Mouse (Mus musculus) forebrain, embryonic 11.5 days (tissue): Measurements from ENCODE around the gene Nrxn3. TPM values are rescaled to one million over a fixed set of nuclear protein-coding genes. Genes with fewer than 3 reads are reported as not detected.

Experiments used
- ATAC-seq: fragments of 200-750 bp; cut with Nextera tagmentation; replicated peaks from 2 replicates; pipeline ENCODE4 v1.8.0; 2017; ENCODE audit warnings: moderate TSS enrichment; ENCODE audit not compliant: low FRiP score
- DNase-seq: peaks from one replicate; pipeline ENCODE4 v3.0.0-alpha.2; 2017; ENCODE audit warnings: low spot score
- H3K27ac ChIP-seq: fragments of 300-500 bp; sonication (generic); 2 replicates; pipeline ENCODE4 v1.5.1; 2014; ENCODE audit warnings: low read depth, low read length
- H3K27me3 ChIP-seq: fragments of 300-500 bp; sonication (generic); 2 replicates; pipeline ENCODE4 v1.6.1; 2014; ENCODE audit warnings: mild to moderate bottlenecking, low read length, mixed read lengths; ENCODE audit not compliant: control insufficient read depth, insufficient read depth
- H3K36me3 ChIP-seq: fragments of 300-500 bp; sonication (generic); 2 replicates; pipeline ENCODE4 v1.6.1; 2014; ENCODE audit warnings: mild to moderate bottlenecking, low read length, moderate library complexity, mixed read lengths; ENCODE audit not compliant: control insufficient read depth, insufficient read depth
- H3K4me1 ChIP-seq: fragments of 300-500 bp; sonication (generic); replicated peaks from 2 replicates; pipeline ENCODE4 v1.6.1; 2014; ENCODE audit warnings: low read length, mixed read lengths; ENCODE audit not compliant: control insufficient read depth, insufficient read depth
- H3K4me2 ChIP-seq: fragments of 300-500 bp; sonication (generic); 2 replicates; pipeline ENCODE4 v1.6.1; 2014; ENCODE audit warnings: low read depth, mild to moderate bottlenecking, low read length, moderate library complexity, mixed read lengths; ENCODE audit not compliant: severe bottlenecking
- H3K4me3 ChIP-seq: fragments of 300-500 bp; sonication (generic); 2 replicates; pipeline ENCODE4 v1.5.1; 2014; ENCODE audit warnings: low read depth, low read length
- H3K9ac ChIP-seq: fragments of 300-500 bp; sonication (generic); 2 replicates; pipeline ENCODE4 v1.6.1; 2014; ENCODE audit warnings: low read length
- H3K9me3 ChIP-seq: fragments of 300-500 bp; sonication (generic); 2 replicates; pipeline ENCODE4 v1.6.1; 2016; ENCODE audit warnings: low read length, mixed read lengths; ENCODE audit not compliant: control insufficient read depth
- WGBS: fragments of 180-500 bp; shearing (Covaris S2); extraction: QIAGEN DNeasy Blood & Tissue Kit; methylation state at CpG from one replicate; pipeline ENCODE4 v1.1.7; 2014; 5-methylcytosine and 5-hydroxymethylcytosine counted together
- polyA plus RNA-seq: library from polyadenylated mRNA; unstranded; fragments of >200 nt; fragmentation: Nextera tagmentation; extraction: Ambion mirVana; gene quantifications from 2 replicates; pipeline ENCODE4 v1.2.1, GENCODE M21; 2014

Gene Nrxn3
- polyA plus RNA-seq, 1 experiment from 2014 or later, result 38.4 TPM

- ATAC-seq (0 out of 2 replicates have a peak, but pooled peaks have one; percentile 32), DNase-seq (no peak)
- Histone ChIP-seq H3K36me3 (no peaks in the 10 kb centered on the region), H3K4me3 (no peak overlapping the region), H3K27ac (no peak overlapping the region), H3K4me1 (peaks cover 8% of the 10 kb centered on the region; the same call in 1 of the 2 replicates), H3K9ac (no peak overlapping the region), H3K9me3 (no peaks in the 10 kb centered on the region), H3K27me3 (peaks cover 4% of the 10 kb centered on the region; the same call in 1 of the 2 replicates), H3K4me2 (no peak overlapping the region)
- WGBS, result 21% methylated on average over 2 of the region's 2 CpGs
Measured at GRCm38 (mm10) chr12:89765179-89765578, 1042.5 kb downstream of the Nrxn3 start.

DNA sequence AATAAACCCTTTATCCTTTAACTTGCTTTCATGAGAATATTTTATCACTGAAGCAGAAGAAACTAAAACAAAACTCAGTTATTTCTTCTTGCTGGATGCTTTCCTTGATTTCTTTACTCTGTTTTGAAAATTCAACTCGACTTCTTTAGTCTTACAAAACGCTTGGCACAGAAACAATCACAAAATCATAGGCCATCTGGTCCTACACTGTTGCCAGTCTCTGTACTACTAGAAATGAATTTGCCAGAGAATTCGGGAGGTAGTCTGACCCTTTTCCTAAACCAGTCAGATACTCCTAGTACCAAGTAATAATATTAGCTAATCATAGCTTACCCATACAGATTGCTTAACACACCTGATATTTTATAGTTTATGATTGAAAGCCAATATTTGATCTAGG, 1066.1 kb downstream of the Nrxn3 start:
- Histone ChIP-seq H3K4me1 (no peaks in the 10 kb centered on the region), H3K36me3 (no peaks in the 10 kb centered on the region), H3K4me3 (no peak overlapping the region), H3K27ac (no peak overlapping the region), H3K9ac (no peak overlapping the region), H3K27me3 (no peaks in the 10 kb centered on the region), H3K9me3 (no peaks in the 10 kb centered on the region), H3K4me2 (no peak overlapping the region)
- 83% methylated on average over 3 of the region's 3 CpGs for WGBS
- no peak for DNase-seq
- ATAC-seq, result no peak

DNA sequence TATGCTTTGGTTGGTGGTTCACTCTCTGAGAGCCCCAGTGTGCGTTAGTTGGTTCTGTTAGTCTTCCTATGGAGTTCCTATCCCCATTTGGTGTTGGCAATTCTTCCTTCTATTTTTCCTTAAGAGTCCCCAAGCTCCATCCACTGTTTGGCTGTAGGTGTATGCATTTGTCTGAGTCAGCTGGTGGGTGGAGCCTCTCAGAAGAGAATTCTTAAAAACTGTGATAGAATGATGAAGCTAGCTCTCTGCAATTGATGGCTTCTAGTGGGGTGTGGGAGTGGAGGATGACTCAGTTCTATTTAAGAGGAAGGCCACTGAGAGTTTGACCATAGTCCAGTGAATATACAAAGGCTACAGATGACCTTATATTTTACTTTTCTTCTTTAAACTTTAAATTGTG, 1067.3 kb downstream of the Nrxn3 start:
- Histone ChIP-seq H3K36me3 (no peaks in the 10 kb centered on the region), H3K27ac (no peak overlapping the region), H3K9me3 (no peaks in the 10 kb centered on the region), H3K4me1 (no peaks in the 10 kb centered on the region), H3K27me3 (no peaks in the 10 kb centered on the region), H3K9ac (no peak overlapping the region), H3K4me3 (no peak overlapping the region), H3K4me2 (no peak overlapping the region)
- ATAC-seq (no peak), DNase-seq (no peak)
- WGBS, result 91% methylated on average over 1 of the region's 1 CpGs

DNA sequence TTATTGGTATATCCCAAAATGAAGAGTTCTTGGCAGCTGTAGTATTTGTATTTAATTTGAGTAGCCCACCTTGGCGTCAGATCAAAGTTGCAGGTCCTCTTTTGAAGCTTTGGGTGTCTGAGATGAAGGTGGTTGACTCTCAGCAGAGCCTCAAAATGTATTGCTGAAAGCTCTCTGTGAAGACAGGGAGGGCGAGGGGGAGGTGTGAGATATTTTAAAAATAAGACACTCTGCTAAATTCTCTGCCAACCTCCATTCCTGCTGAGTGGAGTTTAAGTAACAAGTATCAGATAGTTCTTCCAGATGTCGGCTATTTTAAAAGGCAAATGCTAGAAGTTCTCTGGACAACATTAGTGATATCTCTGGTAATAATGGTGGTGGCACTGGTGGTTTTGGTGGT, 1069.2 kb downstream of the Nrxn3 start:
- Histone ChIP-seq H3K36me3 (no peaks in the 10 kb centered on the region), H3K4me3 (no peak overlapping the region), H3K4me1 (no peaks in the 10 kb centered on the region), H3K9me3 (no peaks in the 10 kb centered on the region), H3K27ac (no peak overlapping the region), H3K27me3 (no peaks in the 10 kb centered on the region), H3K9ac (no peak overlapping the region), H3K4me2 (no peak overlapping the region)
- DNase-seq (no peak), ATAC-seq (no peak)
- 86% methylated on average over 3 of the region's 3 CpGs for WGBS

- H3K27me3 ChIP-seq, result no peaks in the 10 kb centered on the region
- no peak overlapping the region for H3K9ac ChIP-seq
- 93% methylated on average over 6 of the region's 6 CpGs for WGBS
- no peak overlapping the region for H3K27ac ChIP-seq
- no peak overlapping the region for H3K4me2 ChIP-seq
- H3K9me3 ChIP-seq, result no peaks in the 10 kb centered on the region
- ATAC-seq (no peak), DNase-seq (no peak)
- no peaks in the 10 kb centered on the region for H3K36me3 ChIP-seq
- H3K4me1 ChIP-seq, result no peaks in the 10 kb centered on the region
- H3K4me3 ChIP-seq, result no peak overlapping the region
Measured at GRCm38 (mm10) chr12:89794741-89795140, 1072.1 kb downstream of the Nrxn3 start.

DNA sequence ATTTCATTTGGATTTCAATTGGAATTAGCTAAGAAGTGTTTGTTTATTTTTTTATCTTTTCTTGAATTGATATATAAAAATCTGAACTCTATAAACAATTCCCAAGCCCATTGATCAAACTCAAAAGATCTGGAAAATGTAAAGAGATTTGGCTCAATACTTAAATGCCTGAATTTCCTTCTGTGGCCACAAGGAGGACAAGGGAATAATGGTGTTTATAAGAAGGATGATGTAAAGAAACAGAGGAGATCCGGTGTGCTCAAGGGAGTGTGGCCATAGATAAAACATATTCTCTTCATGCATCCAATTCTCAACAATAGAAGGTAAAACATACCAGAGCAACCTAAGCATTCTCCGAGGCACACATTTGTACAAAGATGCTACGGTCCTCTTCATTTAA, 1085.5 kb downstream of the Nrxn3 start:
- Histone ChIP-seq H3K36me3 (no peaks in the 10 kb centered on the region), H3K27ac (no peak overlapping the region), H3K27me3 (peaks cover 3% of the 10 kb centered on the region), H3K4me1 (peaks cover 6% of the 10 kb centered on the region), H3K4me2 (no peak overlapping the region), H3K9me3 (no peaks in the 10 kb centered on the region), H3K9ac (no peak overlapping the region), H3K4me3 (no peak overlapping the region)
- DNase-seq (no peak), ATAC-seq (no peak)
- 67% methylated on average over 3 of the region's 3 CpGs for WGBS

GRCm38 (mm10) chr12:89810146-89810545, 1087.5 kb downstream of the Nrxn3 start:
- Histone ChIP-seq H3K27me3 (peaks cover 11% of the 10 kb centered on the region), H3K9me3 (no peaks in the 10 kb centered on the region), H3K4me2 (no peak overlapping the region), H3K4me1 (peaks cover 6% of the 10 kb centered on the region), H3K4me3 (no peak overlapping the region), H3K9ac (no peak overlapping the region), H3K27ac (no peak overlapping the region), H3K36me3 (no peaks in the 10 kb centered on the region)
- 90% methylated on average over 5 of the region's 5 CpGs for WGBS
- DNase-seq (no peak), ATAC-seq (no peak)

DNA sequence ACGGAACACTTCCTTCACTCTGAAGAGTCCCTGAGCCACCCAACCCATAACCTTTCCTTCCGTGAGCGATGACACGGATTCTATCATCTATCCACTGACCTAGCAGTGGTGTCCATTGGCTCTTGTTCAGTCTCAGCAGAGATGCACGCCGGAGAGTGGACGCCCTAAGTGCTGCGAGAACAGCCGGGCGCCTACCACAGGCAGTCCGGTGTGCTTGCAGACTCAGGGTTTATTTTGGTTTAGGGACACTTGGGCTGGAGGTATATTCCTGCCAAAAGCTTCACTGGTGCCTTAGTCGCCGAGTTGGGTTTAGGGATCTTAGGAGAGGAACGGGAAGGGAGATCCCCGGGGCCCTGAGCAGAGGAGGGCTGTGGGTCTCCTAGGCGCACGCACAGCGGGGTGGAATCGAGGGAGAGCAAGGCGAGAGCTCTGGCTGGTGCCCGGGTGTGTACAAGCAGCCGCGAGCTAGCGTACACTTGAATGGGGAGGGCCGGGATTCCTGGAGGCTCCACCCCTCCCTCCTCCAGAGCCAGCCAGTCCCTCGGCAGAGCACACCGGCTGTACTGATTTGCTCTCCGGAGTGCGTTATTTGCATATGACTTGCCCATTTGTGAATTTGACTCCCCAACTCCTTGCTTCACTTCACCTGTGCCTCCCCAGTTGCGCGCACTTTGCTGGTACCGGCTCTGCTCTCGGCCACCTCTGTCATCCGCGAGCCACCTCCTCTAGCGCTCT, 1089.3 kb downstream of the Nrxn3 start:
- H3K9me3 ChIP-seq, result no peaks in the 10 kb centered on the region
- H3K4me3 ChIP-seq, result peak overlapping the region; percentile 44
- no peaks in the 10 kb centered on the region for H3K36me3 ChIP-seq
- DNase-seq (peak; percentile 87), ATAC-seq (peak; percentile 98)
- H3K9ac ChIP-seq, result peak overlapping the region; percentile 61
- peak overlapping the region; percentile 90 for H3K4me2 ChIP-seq
- under 1% methylated on average over 36 of the region's 36 CpGs for WGBS
- H3K27me3 ChIP-seq, result peaks cover 11% of the 10 kb centered on the region
- no peak overlapping the region for H3K27ac ChIP-seq
- H3K4me1 ChIP-seq, result peaks cover 6% of the 10 kb centered on the region
